Mouse (Mus musculus): Measurements from ENCODE around the gene 2310009B15Rik.

GRCm38 (mm10) chr1:138840440-138841305, 16.0 kb downstream of the 2310009B15Rik start:
- TF ChIP-seq MAX (IDR thresholded peaks at IDR 0.05) (no peak), CTCF (IDR thresholded peaks at IDR 0.05; ENCODE audit: control insufficient read depth, insufficient read depth, insufficient read length) (no peak), USF1 (IDR thresholded peaks at IDR 0.05; ENCODE audit: low read depth) (no peak), CEBPB (IDR thresholded peaks at IDR 0.05; ENCODE audit: low read depth) (no peak), MYOD1 (IDR thresholded peaks at IDR 0.05; ENCODE audit: control insufficient read depth, insufficient read length, low read depth) (no peak)
